Mouse (Mus musculus) midbrain, embryonic 11.5 days (tissue): ENCODE measurements at regions not wholly inside any gene's neighbourhood (a gene's known extent, or its start where the extent isn't known, plus 50 kb on each side); places are given as distances from the start of the nearest gene placed in this dataset.

ENCODE experiments used
- ATAC-seq: fragments of 200-750 bp; cut with Nextera tagmentation; 2 replicates; pipeline ENCODE4 v1.8.0; 2017; ENCODE audit warnings: moderate TSS enrichment, moderate library complexity; ENCODE audit not compliant: low FRiP score
- DNase-seq: peaks from one replicate; pipeline ENCODE4 v3.0.0; 2015; ENCODE audit warnings: low spot score; ENCODE audit errors: missing footprints
- H3K27ac ChIP-seq: fragments of 300-500 bp; sonication (generic); 2 replicates; pipeline ENCODE4 v1.5.1; 2014; ENCODE audit warnings: low read depth, low read length
- H3K27me3 ChIP-seq: fragments of 300-500 bp; sonication (generic); 2 replicates; pipeline ENCODE4 v1.6.1; 2014; ENCODE audit warnings: mild to moderate bottlenecking, low read length, moderate library complexity, mixed read lengths; ENCODE audit not compliant: control insufficient read depth, insufficient read depth
- H3K36me3 ChIP-seq: fragments of 300-500 bp; sonication (generic); 2 replicates; pipeline ENCODE4 v1.6.1; 2014; ENCODE audit warnings: mild to moderate bottlenecking, low read length, moderate library complexity, mixed read lengths; ENCODE audit not compliant: control insufficient read depth, insufficient read depth
- H3K4me1 ChIP-seq: fragments of 300-500 bp; sonication (generic); 2 replicates; pipeline ENCODE4 v1.6.1; 2014; ENCODE audit warnings: low read length; ENCODE audit not compliant: control insufficient read depth, insufficient read depth
- H3K4me2 ChIP-seq: fragments of 300-500 bp; sonication (generic); 2 replicates; pipeline ENCODE4 v1.6.1; 2014; ENCODE audit warnings: mild to moderate bottlenecking, moderate library complexity
- H3K4me3 ChIP-seq: fragments of 300-500 bp; sonication (generic); 2 replicates; pipeline ENCODE4 v1.5.1; 2014; ENCODE audit warnings: low read depth, low read length
- H3K9ac ChIP-seq: fragments of 300-500 bp; sonication (generic); 2 replicates; pipeline ENCODE4 v1.6.1; 2014; ENCODE audit warnings: low read length
- H3K9me3 ChIP-seq: fragments of 300-500 bp; sonication (generic); 2 replicates; pipeline ENCODE4 v1.6.1; 2016; ENCODE audit warnings: low read length; ENCODE audit not compliant: control insufficient read depth
- WGBS: fragments of 180-500 bp; shearing (Covaris S2); extraction: QIAGEN DNeasy Blood & Tissue Kit; methylation state at CpG from one replicate; pipeline ENCODE4 v1.1.7; 2014; 5-methylcytosine and 5-hydroxymethylcytosine counted together

DNA sequence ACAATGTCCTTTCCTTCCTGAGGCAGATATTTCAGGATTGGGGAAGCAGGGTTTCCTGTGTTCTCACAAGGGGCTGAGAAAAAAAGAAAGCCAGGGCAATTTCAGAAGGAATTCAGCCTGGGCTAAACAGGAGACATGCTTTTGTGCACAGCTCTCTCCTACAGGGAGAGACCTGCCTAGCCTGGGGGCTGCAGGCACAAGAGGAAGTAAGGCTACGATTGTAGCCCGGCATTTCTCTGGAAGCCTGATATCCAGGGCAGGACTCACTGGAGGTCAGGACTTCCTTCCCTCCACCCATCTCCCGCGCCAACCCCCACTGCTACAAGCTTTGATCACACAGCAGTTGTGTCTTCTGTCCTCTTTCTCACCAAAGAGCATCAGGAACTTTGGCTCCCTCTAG is 136.5 kb downstream of the Foxo1 start:
- H3K27me3 ChIP-seq: no peaks in the 10 kb centered on the region; the same call in 1 of the 2 replicates
- no peak for DNase-seq
- H3K9me3 ChIP-seq: no peaks in the 10 kb centered on the region
- ATAC-seq: no peak
- no peak overlapping the region for H3K4me2 ChIP-seq
- H3K9ac ChIP-seq: no peak overlapping the region
- H3K4me3 ChIP-seq: no peak overlapping the region
- WGBS: 38% methylated on average over 4 of the region's 4 CpGs
- H3K4me1 ChIP-seq: peaks cover 8% of the 10 kb centered on the region
- no peaks in the 10 kb centered on the region for H3K36me3 ChIP-seq
- no peak overlapping the region for H3K27ac ChIP-seq

DNA sequence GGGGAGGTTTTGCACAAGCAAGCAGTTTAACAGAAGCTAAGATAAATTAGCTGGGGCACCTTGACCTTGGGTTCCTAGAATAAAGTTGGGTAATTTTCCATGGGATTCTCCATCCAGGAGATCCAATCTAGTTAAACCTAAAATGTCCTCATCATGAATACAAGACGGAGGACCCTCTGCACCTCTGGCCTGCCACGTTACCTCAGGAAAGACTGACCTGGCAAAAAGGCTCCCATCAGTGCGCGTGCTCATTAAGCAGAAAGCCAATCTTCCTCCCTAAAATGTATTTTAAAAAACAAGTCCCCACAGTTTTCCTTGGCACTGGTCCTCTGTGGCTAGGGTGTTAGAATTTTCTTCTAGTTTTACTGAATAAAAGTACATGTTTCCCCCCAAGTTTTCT is 134.9 kb downstream of the Foxo1 start:
- H3K4me2 ChIP-seq: no peak overlapping the region
- WGBS: 96% methylated on average over 4 of the region's 4 CpGs
- no peak for ATAC-seq
- no peak for DNase-seq
- no peak overlapping the region for H3K9ac ChIP-seq
- no peaks in the 10 kb centered on the region for H3K36me3 ChIP-seq
- H3K4me3 ChIP-seq: no peak overlapping the region
- peaks cover 8% of the 10 kb centered on the region for H3K4me1 ChIP-seq
- H3K27ac ChIP-seq: no peak overlapping the region
- H3K9me3 ChIP-seq: no peaks in the 10 kb centered on the region
- no peaks in the 10 kb centered on the region; the same call in 1 of the 2 replicates for H3K27me3 ChIP-seq
